Mouse (Mus musculus): Measurements from ENCODE around the gene Rxrb. TPM values are rescaled to one million over a fixed set of nuclear protein-coding genes. Genes with fewer than 3 reads are reported as not detected.

Gene Rxrb
- polyA plus RNA-seq, 3 experiments from 2014 or later, result 7.8 to 10.6 (median 10.1) TPM

GRCm38 (mm10) chr17:34025756-34026151 is 5.9 kb upstream of the Rxrb start:
- no peak for ATAC-seq

DNA sequence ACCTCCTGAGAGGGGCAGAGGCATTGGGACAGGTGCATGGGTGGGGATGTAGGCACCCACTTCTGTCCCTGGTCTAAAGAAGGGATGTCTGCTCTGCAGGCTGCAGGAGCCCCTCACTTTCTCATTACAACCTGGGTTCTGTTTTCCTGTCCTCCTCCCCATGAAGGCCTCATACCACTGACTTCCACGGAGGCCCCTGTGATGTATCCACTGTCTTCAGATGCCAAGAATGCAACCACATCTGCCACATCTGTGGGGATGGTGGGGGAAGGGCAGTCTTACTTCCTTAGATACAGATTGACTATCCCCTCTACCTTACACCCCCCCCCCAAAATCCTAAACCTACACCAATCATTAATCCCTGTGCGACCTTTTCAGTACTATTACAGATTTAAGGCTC is 5.4 kb upstream of the Rxrb start:
- ATAC-seq, result no peak

GRCm38 (mm10) chr17:34026917-34027655 is 4.5 kb upstream of the Rxrb start:
- ATAC-seq, result peak; percentile 58

DNA sequence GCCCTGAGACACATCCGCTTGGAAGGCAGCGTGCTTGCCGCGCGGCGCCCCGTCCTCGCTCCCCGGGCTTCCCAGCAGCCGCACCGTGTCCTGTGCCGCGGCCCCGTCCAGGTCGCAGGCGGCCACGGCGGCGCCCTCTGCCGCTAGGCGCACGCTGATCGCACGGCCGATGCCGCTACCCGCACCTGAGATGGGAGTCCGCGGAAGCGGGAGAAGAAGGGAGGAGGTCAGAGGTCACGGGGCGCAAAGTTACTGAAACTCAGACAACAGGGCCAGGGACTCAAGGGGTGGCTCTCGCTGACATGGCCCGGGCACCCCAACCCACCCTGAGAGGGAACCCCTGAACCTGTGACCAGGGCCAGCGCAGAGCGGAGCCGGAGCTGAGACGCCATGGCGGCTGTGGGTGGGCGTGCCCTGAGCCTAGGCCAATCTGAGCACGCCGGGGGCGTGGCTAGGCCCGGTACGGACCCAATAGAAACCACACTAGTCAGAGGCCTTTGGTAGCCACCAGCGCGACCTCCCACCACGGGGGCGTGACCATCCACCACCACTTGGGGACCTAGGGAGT is 3.9 kb upstream of the Rxrb start, which contains the start of gene H2-Ke6:
Gene H2-Ke6 (minus strand): TSS at position 405 of the 568 bp plus-strand sequence.
- ATAC-seq, result peak; percentile 53

DNA sequence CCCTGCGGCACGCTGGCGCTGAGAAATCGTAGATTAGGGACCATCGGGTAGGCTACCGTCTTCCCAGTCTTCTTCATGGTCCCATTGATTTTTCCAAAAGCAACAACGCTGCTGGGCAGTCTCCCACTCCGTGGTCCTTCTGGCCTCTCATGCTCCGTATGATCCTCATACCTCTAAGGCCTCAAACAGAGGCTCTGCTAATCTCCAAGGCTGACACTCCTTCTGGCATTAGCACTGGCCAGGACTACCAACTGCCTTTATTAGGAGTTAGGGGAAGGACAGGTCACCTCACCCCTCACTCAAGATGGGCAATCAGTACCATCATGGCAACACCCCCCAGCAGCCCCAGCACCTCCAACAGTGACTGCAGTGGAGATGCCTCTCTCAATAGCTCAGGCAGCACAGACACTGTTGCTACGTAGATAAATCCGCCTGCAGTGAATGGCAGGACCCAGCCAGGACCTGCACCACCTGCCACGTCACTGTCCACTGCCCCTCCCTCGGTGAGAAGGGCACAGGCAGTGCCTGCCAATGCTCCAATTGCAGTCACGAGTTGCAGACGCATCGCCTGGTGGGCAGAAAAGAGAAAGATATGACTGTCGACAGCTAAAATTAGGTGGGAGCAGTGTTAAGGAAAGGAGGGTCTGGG is 3.0 kb upstream of the Rxrb start:
- no peak for ATAC-seq

GRCm38 (mm10) chr17:34029150-34029889 is 2.3 kb upstream of the Rxrb start:
- ATAC-seq, result no peak

DNA sequence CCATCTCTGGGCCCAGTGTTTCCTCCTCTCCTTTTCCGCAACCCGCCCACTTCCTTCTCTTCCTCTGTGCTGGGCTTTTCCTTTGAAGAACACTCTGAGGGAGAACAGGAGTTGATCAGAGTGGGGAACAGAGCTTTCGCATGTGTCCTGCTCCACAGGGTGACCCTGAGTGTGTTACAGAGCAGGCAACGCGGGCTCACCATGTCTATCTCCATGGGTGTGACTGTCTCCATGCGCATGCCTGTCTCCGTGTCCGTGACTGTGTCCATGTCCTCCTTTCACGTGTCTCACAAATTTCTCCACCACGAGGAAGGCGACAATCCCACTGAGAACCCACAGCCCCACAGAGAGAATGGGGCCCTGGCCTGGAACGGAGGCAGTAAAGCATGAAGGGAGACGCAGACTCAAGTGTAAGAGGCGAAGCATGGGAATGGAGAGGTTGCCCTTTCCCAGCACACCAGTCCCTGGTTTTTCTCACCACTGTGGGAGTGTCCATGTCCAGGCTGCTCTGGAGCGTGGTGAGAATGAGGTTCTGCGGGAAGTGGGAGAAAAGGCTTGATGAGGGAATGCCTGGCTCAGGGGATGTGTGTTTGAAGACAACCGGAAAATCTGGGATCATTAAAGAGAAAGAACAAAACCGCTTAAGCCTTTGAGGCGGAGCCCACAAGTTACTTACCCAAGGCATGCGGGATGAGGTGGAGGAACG is 1.6 kb upstream of the Rxrb start:
- no peak for ATAC-seq

- ATAC-seq, result no peak
Measured at GRCm38 (mm10) chr17:34030861-34031326, 718 bp upstream of the Rxrb start.

DNA sequence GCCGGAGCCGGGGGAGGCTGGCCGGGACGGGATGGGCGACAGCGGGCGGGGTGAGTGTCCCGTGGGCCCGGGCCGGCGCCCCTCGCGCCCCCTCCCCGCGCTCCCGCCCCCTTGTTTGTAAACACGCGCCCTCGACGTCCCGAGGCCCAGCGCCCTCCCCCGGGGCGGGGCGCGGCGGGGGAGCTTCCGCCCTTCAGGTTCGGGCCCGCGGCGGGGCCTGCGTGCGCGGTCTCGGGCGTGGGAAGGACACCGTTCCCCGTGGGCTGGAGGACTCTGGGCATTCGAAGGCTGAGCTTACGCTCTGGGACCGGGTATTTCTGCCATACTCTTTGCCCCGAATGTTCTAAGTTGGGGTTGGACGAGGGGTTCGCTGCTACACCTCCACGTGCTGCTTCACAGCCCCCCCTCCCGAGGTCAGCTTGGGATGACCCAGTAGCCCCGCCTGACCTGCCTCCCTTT is 591 bp downstream of the Rxrb start:
- ATAC-seq, result no peak

GRCm38 (mm10) chr17:34032806-34033205 is 1.2 kb downstream of the Rxrb start:
- ATAC-seq, result no peak

- ATAC-seq, result no peak
Measured at GRCm38 (mm10) chr17:34033441-34033840, 1.8 kb downstream of the Rxrb start.

DNA sequence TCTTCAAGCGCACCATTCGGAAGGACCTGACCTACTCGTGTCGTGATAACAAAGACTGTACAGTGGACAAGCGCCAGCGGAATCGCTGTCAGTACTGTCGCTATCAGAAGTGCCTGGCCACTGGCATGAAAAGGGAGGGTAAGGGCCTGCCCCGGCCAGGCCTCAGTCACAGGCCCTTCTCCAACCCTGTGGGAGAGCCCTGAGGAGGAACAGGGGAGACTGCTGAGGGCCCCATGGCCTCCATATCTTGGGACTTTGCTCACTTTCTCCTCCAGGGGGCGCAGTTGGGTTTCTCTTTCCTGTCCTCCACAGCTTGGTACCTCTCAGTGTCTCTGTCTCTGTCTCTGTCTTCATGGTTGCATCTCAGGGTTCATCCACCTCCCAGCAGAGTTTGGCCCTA is 2.5 kb downstream of the Rxrb start:
- no peak for ATAC-seq

DNA sequence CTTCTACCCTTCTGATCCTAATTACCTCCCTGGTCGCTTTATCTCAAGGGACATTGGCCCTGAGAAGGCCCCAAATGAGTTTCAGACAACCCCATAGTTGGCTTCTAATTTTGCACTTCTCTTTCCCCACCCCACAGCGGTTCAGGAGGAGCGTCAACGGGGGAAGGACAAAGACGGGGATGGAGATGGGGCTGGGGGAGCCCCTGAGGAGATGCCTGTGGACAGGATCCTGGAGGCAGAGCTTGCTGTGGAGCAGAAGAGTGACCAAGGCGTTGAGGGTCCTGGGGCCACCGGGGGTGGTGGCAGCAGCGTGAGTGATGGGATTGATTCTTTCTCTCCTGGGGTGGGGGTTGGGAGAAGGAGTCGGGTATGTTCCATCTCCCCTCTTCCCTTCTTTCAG is 3.9 kb downstream of the Rxrb start:
- ATAC-seq, result no peak

- no peak for ATAC-seq
Measured at GRCm38 (mm10) chr17:34036647-34037046, 5.0 kb downstream of the Rxrb start.

GRCm38 (mm10) chr17:34037241-34037640 is 5.6 kb downstream of the Rxrb start:
- ATAC-seq, result no peak

DNA sequence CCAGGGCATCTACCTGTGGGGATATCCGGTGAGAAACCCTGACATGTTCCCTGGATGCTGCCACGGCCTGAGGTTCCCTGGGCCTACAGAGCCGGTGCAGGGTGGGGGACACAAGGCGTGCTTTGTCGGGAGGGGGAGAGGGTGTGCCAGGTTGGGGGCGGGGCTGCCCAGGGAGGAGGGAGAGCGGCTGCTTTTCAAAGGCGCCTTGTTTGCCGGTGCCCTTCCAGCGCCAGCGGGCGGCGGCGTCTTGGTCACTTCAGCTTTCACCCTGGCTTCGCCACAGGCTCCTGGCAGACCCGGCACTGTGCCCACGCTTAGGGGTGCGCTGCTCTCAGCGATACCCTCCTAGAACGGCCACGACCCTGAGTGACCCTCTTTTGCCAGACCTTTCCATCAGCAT is 6.8 kb downstream of the Rxrb start:
- no peak for ATAC-seq

DNA sequence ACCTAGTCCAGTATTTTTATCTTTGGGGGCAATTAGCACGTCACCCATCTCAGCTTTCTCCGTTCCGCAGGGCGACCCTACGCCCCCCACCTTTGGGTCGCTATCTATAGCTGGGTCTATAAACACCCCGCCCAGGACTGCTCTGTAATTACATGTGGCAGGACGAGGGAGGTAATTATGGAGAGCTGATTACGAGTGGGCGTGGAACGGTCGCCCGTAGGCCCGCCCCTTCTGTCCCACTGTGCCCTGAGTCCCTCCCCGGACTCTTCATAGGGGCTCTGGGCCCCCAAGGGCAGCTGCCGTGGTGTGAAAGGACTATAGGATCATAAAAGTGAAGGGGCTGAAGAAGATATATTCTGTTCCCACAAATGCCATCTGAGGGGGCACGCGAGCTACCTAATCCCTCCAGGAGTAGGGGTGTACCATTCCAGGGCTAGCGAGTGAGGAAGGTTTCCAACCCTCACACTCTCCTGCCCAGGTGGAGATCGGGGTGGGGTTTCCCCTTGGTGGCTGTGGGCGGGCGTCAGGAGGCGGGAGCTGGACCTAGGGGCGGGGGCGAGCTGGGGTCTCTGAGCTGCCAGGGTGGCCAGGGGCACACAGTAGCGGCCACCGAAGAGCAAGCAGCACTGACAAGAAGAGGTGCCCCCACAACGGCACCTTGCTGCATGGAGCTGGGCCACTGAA is 7.4 kb downstream of the Rxrb start, which contains the start of gene Col11a2:
Gene Col11a2 (plus strand): TSS at position 560 of the 684 bp plus-strand sequence.
- no peak for ATAC-seq

GRCm38 (mm10) chr17:34039562-34040450 is 8.2 kb downstream of the Rxrb start:
- ATAC-seq, result no peak

DNA sequence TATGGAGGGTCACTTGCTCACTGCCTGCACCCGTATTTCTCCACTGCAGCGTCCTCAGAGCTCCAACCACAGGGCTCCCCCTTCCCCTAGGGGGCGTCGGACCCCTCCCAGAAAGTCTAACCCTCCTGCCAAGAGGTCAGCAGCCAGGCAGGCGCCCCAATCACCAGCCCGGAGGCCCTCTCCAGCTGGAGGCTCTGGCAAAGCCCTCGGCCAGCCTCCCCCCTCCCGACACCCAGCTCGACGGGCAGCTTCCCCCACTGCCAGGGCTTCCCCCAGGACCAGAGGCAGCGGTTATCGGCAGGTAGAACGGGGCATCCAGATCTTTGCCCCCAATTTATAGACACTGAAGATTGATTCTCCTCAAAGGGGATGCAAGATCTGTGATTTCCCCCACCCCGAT is 14.3 kb downstream of the Rxrb start:
- ATAC-seq, result no peak

GRCm38 (mm10) chr17:34047404-34048050 is 15.9 kb downstream of the Rxrb start:
- peak; percentile 38 for ATAC-seq
